Mouse (Mus musculus): ENCODE measurements at regions not wholly inside any gene's neighbourhood (a gene's known extent, or its start where the extent isn't known, plus 50 kb on each side); places are given as distances from the start of the nearest gene placed in this dataset.

- no peak overlapping the region for H3K27ac ChIP-seq
- no peaks in the 10 kb centered on the region for H3K27me3 ChIP-seq
- no peaks in the 10 kb centered on the region for H3K36me3 ChIP-seq
- 57% methylated on average over 2 of the region's 2 CpGs for WGBS
- no peaks in the 10 kb centered on the region for H3K4me1 ChIP-seq
- no peaks in the 10 kb centered on the region for H3K9me3 ChIP-seq
- no peak overlapping the region for H3K4me3 ChIP-seq
- no peak for ATAC-seq (ENCODE audit: borderline replicate concordance, extremely low read depth, low FRiP score, low TSS enrichment)
- H3K4me2 ChIP-seq: no peak overlapping the region
- no peak overlapping the region for H3K9ac ChIP-seq
These were observed 58.3 kb upstream of the Ccdc39 start for GRCm38 (mm10) chr3:33902431-33902830.

DNA sequence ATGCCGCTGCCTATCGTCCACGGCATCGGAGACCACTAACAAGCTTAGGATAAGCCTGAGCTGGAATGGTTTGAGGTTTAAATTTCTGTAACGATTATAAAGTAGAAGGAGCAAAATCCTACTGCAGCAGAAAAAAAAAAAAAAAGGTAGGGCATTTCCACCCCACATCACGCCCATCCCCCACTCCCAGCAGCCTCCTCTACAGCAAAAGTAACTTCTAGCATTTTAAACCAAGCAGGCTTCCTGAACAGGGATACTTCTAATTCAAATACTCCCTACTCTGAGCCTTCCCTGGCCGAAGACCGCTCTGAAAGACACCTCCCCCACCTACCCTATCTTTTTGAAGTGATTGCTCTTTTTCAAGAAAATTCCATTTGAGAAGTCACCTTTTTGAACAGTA, 59.2 kb upstream of the Ccdc39 start:
- no peak overlapping the region for H3K4me3 ChIP-seq
- no peaks in the 10 kb centered on the region for H3K9me3 ChIP-seq
- ATAC-seq (ENCODE audit: borderline replicate concordance, extremely low read depth, low FRiP score, low TSS enrichment): no peak
- H3K27ac ChIP-seq: no peak overlapping the region
- no peak overlapping the region for H3K9ac ChIP-seq
- H3K27me3 ChIP-seq: no peaks in the 10 kb centered on the region
- no peaks in the 10 kb centered on the region for H3K36me3 ChIP-seq
- no peaks in the 10 kb centered on the region for H3K4me1 ChIP-seq
- no peak overlapping the region for H3K4me2 ChIP-seq
- 68% methylated on average over 8 of the region's 8 CpGs for WGBS

GRCm38 (mm10) chr3:33903816-33904215, 59.7 kb upstream of the Ccdc39 start:
- ATAC-seq (ENCODE audit: borderline replicate concordance, extremely low read depth, low FRiP score, low TSS enrichment): no peak
- H3K36me3 ChIP-seq: no peaks in the 10 kb centered on the region
- H3K9me3 ChIP-seq: no peaks in the 10 kb centered on the region
- no peak overlapping the region for H3K4me3 ChIP-seq
- H3K9ac ChIP-seq: no peak overlapping the region
- no peak overlapping the region for H3K4me2 ChIP-seq
- 48% methylated on average over 4 of the region's 4 CpGs for WGBS
- no peak overlapping the region for H3K27ac ChIP-seq
- H3K4me1 ChIP-seq: no peaks in the 10 kb centered on the region
- H3K27me3 ChIP-seq: no peaks in the 10 kb centered on the region

- Histone ChIP-seq H3K4me1 (no peaks in the 10 kb centered on the region), H3K4me2 (peak overlapping the region; percentile 2; the same call in 1 of the 2 replicates), H3K27me3 (no peaks in the 10 kb centered on the region), H3K4me3 (no peak overlapping the region), H3K27ac (no peak overlapping the region), H3K9ac (no peak overlapping the region), H3K9me3 (no peaks in the 10 kb centered on the region), H3K36me3 (no peaks in the 10 kb centered on the region)
- WGBS: 46% methylated on average over 22 of the region's 22 CpGs
- ATAC-seq (ENCODE audit: borderline replicate concordance, extremely low read depth, low FRiP score, low TSS enrichment): no peak
These were observed 61.0 kb upstream of the Ccdc39 start for GRCm38 (mm10) chr3:33904854-33905678.

DNA sequence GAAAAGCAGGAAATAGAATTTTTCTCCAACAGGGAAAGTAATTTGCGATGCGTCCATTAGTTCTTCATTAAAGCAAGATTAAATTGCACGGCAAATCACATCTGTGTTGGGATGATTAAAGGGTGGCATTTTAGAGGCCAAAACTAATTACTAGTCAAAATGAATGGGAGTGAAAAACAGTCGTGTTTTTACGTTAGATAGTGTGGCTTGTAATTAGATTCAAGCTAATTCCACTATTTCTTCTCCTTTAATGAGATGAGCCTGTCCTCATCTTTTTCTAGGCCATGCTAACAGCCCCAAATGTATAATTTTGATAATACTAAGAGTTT, 61.5 kb upstream of the Ccdc39 start:
- Histone ChIP-seq H3K4me2 (no peak overlapping the region), H3K4me3 (no peak overlapping the region), H3K27me3 (no peaks in the 10 kb centered on the region), H3K4me1 (no peaks in the 10 kb centered on the region), H3K9ac (no peak overlapping the region), H3K36me3 (no peaks in the 10 kb centered on the region), H3K27ac (no peak overlapping the region), H3K9me3 (no peaks in the 10 kb centered on the region)
- no peak for ATAC-seq (ENCODE audit: borderline replicate concordance, extremely low read depth, low FRiP score, low TSS enrichment)
- WGBS: 56% methylated on average over 5 of the region's 5 CpGs

- Histone ChIP-seq H3K27me3 (no peaks in the 10 kb centered on the region), H3K4me2 (no peak overlapping the region), H3K4me3 (no peak overlapping the region), H3K36me3 (no peaks in the 10 kb centered on the region), H3K9ac (no peak overlapping the region), H3K9me3 (no peaks in the 10 kb centered on the region), H3K4me1 (no peaks in the 10 kb centered on the region), H3K27ac (no peak overlapping the region)
- 80% methylated on average over 8 of the region's 8 CpGs for WGBS
- ATAC-seq (ENCODE audit: borderline replicate concordance, extremely low read depth, low FRiP score, low TSS enrichment): no peak
These were observed 63.0 kb upstream of the Ccdc39 start for GRCm38 (mm10) chr3:33907061-33907460.

- WGBS: 78% methylated on average over 9 of the region's 9 CpGs
- Histone ChIP-seq H3K4me3 (no peak overlapping the region), H3K27me3 (no peaks in the 10 kb centered on the region), H3K36me3 (no peaks in the 10 kb centered on the region), H3K4me2 (no peak overlapping the region), H3K27ac (no peak overlapping the region), H3K9ac (no peak overlapping the region), H3K4me1 (peaks cover 6% of the 10 kb centered on the region; the same call in 1 of the 2 replicates), H3K9me3 (no peaks in the 10 kb centered on the region)
- ATAC-seq (ENCODE audit: borderline replicate concordance, extremely low read depth, low FRiP score, low TSS enrichment): no peak
These were observed 67.4 kb upstream of the Ccdc39 start for GRCm38 (mm10) chr3:33911559-33911958.

GRCm38 (mm10) chr3:33913470-33913869, 69.4 kb upstream of the Ccdc39 start:
- peak; percentile 46; the same call in 1 of the 2 replicates for ATAC-seq (ENCODE audit: borderline replicate concordance, extremely low read depth, low FRiP score, low TSS enrichment)
- Histone ChIP-seq H3K27me3 (no peaks in the 10 kb centered on the region), H3K36me3 (no peaks in the 10 kb centered on the region), H3K4me2 (no peak overlapping the region; the same call in 1 of the 2 replicates), H3K9ac (no peak overlapping the region), H3K27ac (peak overlapping the region; percentile 45; the same call in 1 of the 2 replicates), H3K4me1 (peaks cover 6% of the 10 kb centered on the region; the same call in 1 of the 2 replicates), H3K9me3 (no peaks in the 10 kb centered on the region), H3K4me3 (no peak overlapping the region)
- WGBS: 68% methylated on average over 5 of the region's 5 CpGs

GRCm38 (mm10) chr3:33914386-33914785, 70.3 kb upstream of the Ccdc39 start:
- no peak overlapping the region for H3K4me3 ChIP-seq
- H3K9me3 ChIP-seq: no peaks in the 10 kb centered on the region
- H3K4me1 ChIP-seq: peaks cover 6% of the 10 kb centered on the region; the same call in 1 of the 2 replicates
- no peak overlapping the region for H3K9ac ChIP-seq
- no peaks in the 10 kb centered on the region for H3K27me3 ChIP-seq
- H3K4me2 ChIP-seq: no peak overlapping the region
- H3K27ac ChIP-seq: no peak overlapping the region; the same call in 1 of the 2 replicates
- 54% methylated on average over 9 of the region's 9 CpGs for WGBS
- no peaks in the 10 kb centered on the region for H3K36me3 ChIP-seq
- ATAC-seq (ENCODE audit: borderline replicate concordance, extremely low read depth, low FRiP score, low TSS enrichment): no peak

DNA sequence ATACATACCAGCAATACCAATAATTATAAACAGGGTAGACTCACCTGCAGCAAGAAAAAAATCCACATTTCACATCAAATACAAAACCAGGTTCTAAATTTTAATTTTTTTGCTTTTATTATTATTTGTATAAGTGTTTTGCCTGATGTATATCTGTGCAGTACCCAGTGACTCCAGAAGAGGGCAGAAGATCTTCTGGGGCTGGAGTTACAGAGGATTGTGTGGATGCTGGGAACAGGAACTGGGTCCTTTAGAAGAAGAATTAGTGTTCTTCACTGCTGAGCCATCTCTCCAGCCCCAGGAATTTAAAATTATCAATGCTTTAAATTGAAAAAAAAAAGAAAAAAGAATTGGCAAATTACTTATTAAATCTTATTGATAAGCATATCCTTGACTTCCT, 71.7 kb upstream of the Ccdc39 start:
- H3K9ac ChIP-seq: no peak overlapping the region
- no peak overlapping the region for H3K27ac ChIP-seq
- no peak for ATAC-seq (ENCODE audit: borderline replicate concordance, extremely low read depth, low FRiP score, low TSS enrichment)
- no peak overlapping the region for H3K4me3 ChIP-seq
- H3K4me2 ChIP-seq: no peak overlapping the region
- no peaks in the 10 kb centered on the region for H3K36me3 ChIP-seq
- peaks cover 6% of the 10 kb centered on the region; the same call in 1 of the 2 replicates for H3K4me1 ChIP-seq
- no peaks in the 10 kb centered on the region for H3K27me3 ChIP-seq
- H3K9me3 ChIP-seq: no peaks in the 10 kb centered on the region

DNA sequence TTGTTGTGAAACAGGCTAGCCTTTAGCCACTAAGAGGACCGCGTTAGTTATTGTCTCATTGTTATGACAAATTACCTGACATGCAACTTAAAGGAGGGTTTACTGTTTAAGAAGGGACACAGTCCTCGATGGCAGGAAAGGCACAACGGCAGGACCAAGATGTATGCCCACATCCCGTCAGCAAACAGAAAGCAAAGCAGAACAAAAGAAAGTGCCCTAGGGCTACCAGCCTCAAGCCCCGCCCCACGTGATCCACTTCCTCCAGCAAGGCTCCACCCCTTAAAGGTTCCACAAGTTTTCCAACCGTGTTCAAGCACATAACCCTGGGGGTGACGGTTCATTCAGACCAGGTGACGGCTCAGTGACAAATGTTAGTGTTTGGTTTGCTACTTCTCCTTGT, 72.2 kb upstream of the Ccdc39 start:
- WGBS: 79% methylated on average over 10 of the region's 10 CpGs
- Histone ChIP-seq H3K4me3 (no peak overlapping the region), H3K4me1 (peaks cover 6% of the 10 kb centered on the region; the same call in 1 of the 2 replicates), H3K36me3 (no peaks in the 10 kb centered on the region), H3K9ac (no peak overlapping the region), H3K9me3 (no peaks in the 10 kb centered on the region), H3K27ac (no peak overlapping the region), H3K4me2 (no peak overlapping the region), H3K27me3 (no peaks in the 10 kb centered on the region)
- ATAC-seq (ENCODE audit: borderline replicate concordance, extremely low read depth, low FRiP score, low TSS enrichment): no peak

DNA sequence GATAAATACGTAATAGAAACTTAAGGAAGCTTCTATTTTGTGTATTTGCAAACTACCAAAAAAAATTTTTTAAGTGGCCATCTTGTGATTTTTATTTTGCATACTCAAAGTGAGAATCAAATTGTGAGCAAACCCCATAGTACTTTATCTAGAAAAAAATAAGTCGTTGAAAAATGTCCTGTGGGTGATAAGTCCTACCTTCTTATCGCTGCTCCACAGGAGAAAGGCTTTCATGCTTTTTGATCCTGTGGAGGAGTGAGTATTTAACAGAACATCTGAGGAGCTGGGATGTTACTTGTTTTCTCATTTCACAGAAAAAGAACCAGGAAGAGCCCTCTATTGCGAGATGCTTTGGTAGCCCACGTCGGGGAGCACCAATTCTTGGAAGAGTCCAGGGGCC, 72.7 kb upstream of the Ccdc39 start:
- Histone ChIP-seq H3K4me2 (no peak overlapping the region), H3K9ac (no peak overlapping the region), H3K27me3 (no peaks in the 10 kb centered on the region), H3K4me1 (peaks cover 6% of the 10 kb centered on the region; the same call in 1 of the 2 replicates), H3K4me3 (no peak overlapping the region), H3K27ac (no peak overlapping the region), H3K9me3 (no peaks in the 10 kb centered on the region), H3K36me3 (no peaks in the 10 kb centered on the region)
- no peak for ATAC-seq (ENCODE audit: borderline replicate concordance, extremely low read depth, low FRiP score, low TSS enrichment)
- whole genome bisulfite sequencing: 86% methylated on average over 6 of the region's 6 CpGs
